Mouse (Mus musculus) liver, adult 10 weeks (tissue): ENCODE results near the gene Scarf1. TPM values are rescaled to one million over a fixed set of nuclear protein-coding genes. Genes with fewer than 3 reads are reported as not detected.

Experiments used
- polyA plus RNA-seq: library from polyadenylated mRNA; stranded (reverse); fragments of 350-450 nt; fragmentation: Illumina TruSeq; extraction: RNeasy Lipid Tissue Mini Kit (QIAGEN cat#74804); gene quantifications from one replicate; pipeline ENCODE4 v1.2.3, GENCODE M21; 2014; ENCODE audit warnings: low read depth, low replicate concordance

Gene Scarf1
- 0.40 TPM for polyA plus RNA-seq

GRCm38 (mm10) chr11:75513336-75513735 is at the start of gene Scarf1:
Gene Scarf1 (plus strand): TSS chr11:75513540.

GRCm38 (mm10) chr11:75486601-75487285 is 26.6 kb upstream of the Scarf1 start, which contains the start of gene Prpf8:
Gene Prpf8 (plus strand): TSS chr11:75486816.

GRCm38 (mm10) chr11:75509741-75510626 is 3.4 kb upstream of the Scarf1 start, which contains the start of gene Rilp:
Gene Rilp (plus strand): TSS chr11:75510094.

GRCm38 (mm10) chr11:75531469-75532242 is 18.3 kb downstream of the Scarf1 start, which contains the start of gene Slc43a2:
Gene Slc43a2 (plus strand): TSS chr11:75531694.

Other genes starting within 250 kb of the Scarf1 start
- 17.9 TPM for gene Rpa1, start 165.2 kb upstream of the Scarf1 start, polyA plus RNA-seq
- 1.7 TPM for gene Smyd4, start 165.1 kb upstream of the Scarf1 start, polyA plus RNA-seq
- gene Serpinf1, start 90.8 kb upstream of the Scarf1 start, polyA plus RNA-seq, result 250 TPM
- 152 TPM for gene Serpinf2, start 73.9 kb upstream of the Scarf1 start, polyA plus RNA-seq
- 0.90 TPM for gene Wdr81, start 58.8 kb upstream of the Scarf1 start, polyA plus RNA-seq
- gene Tlcd2, start 51.8 kb upstream of the Scarf1 start, polyA plus RNA-seq, result 179 TPM
- gene Prpf8, start 26.7 kb upstream of the Scarf1 start, polyA plus RNA-seq, result 23.2 TPM
- 3.7 TPM for gene Rilp, start 3.4 kb upstream of the Scarf1 start, polyA plus RNA-seq
- gene Slc43a2, start 18.2 kb downstream of the Scarf1 start, polyA plus RNA-seq, result 1.4 TPM
- 56.5 TPM for gene Pitpna, start 74.6 kb downstream of the Scarf1 start, polyA plus RNA-seq
- 12.9 TPM for gene Inpp5k, start 117.4 kb downstream of the Scarf1 start, polyA plus RNA-seq
- 2.9 TPM for gene Myo1c, start 137.0 kb downstream of the Scarf1 start, polyA plus RNA-seq
- gene Crk, start 165.7 kb downstream of the Scarf1 start, polyA plus RNA-seq, result 101 TPM
- 577 TPM for gene Ywhae, start 219.3 kb downstream of the Scarf1 start, polyA plus RNA-seq